Mouse (Mus musculus) gastrocnemius, adult 2 months (tissue): ENCODE measurements around the gene Gm9903. TPM values are rescaled to one million over a fixed set of nuclear protein-coding genes. Genes with fewer than 3 reads are reported as not detected.

Experiments
- DNase-seq: peaks from one replicate; pipeline ENCODE4 v3.0.0; 2022
- H3K27ac ChIP-seq: fragments of 200-600 bp; 2 replicates; pipeline ENCODE4 v1.8.1; 2022; ENCODE audit warnings: mild to moderate bottlenecking
- H3K4me3 ChIP-seq: fragments of 200-600 bp; 2 replicates; pipeline ENCODE4 v1.8.1; 2022; ENCODE audit warnings: mild to moderate bottlenecking, moderate library complexity
- CTCF ChIP-seq: fragments of 200-600 bp; IDR thresholded peaks from 2 replicates; pipeline ENCODE4 v1.8.1; 2022; ENCODE audit warnings: antibody characterized with exemption, mild to moderate bottlenecking, moderate library complexity
- intact Hi-C: fragments of 180-260 bp; cut with DNase I; formaldehyde crosslinking; loops from one replicate; pipeline ENCODE4 v1.15.1; 2025
- total RNA-seq, 2 experiments: library from RNA; stranded (reverse); gene quantifications; 2 replicates each; pipeline ENCODE4 v1.2.3; 2021

Gene Gm9903
- total RNA-seq, 2 experiments from 2014 or later: 0.64 TPM; not detected in 1

GRCm38 (mm10) chr5:33651921-33652782 is 22.4 kb downstream of the Gm9903 start, which contains the start of gene Slbp:
Gene Slbp (minus strand): TSS chr5:33652574.
- Histone ChIP-seq H3K4me3 (peak within 1 kb of the TSS; percentile 94), H3K27ac (peak within 1 kb of the TSS; percentile 97)
- DNase-seq: peak; percentile 98
- intact Hi-C loops: no loop called here
- no peak for TF ChIP-seq CTCF

- peak overlapping the region; percentile 97 for H3K27ac ChIP-seq
- no peak for DNase-seq
- H3K4me3 ChIP-seq: peak overlapping the region; percentile 94
- no peak for TF ChIP-seq CTCF
- intact Hi-C loops: no loop called here
Observed at GRCm38 (mm10) chr5:33652783-33653173, 23.1 kb downstream of the Gm9903 start.

- DNase-seq: peak; percentile 30
- intact Hi-C loops: no loop called here
- no peak for TF ChIP-seq CTCF
- Histone ChIP-seq H3K27ac (no peak overlapping the region), H3K4me3 (no peak overlapping the region)
Observed at GRCm38 (mm10) chr5:33654424-33654823, 24.7 kb downstream of the Gm9903 start.

GRCm38 (mm10) chr5:33655251-33655840 is 25.6 kb downstream of the Gm9903 start:
- peak overlapping the region; percentile 84 for H3K4me3 ChIP-seq
- DNase-seq: peak; percentile 26
- TF ChIP-seq CTCF: no peak
- intact Hi-C loops: no loop called here
- peak overlapping the region; percentile 98 for H3K27ac ChIP-seq

GRCm38 (mm10) chr5:33656739-33657138 is 27.0 kb downstream of the Gm9903 start:
- Histone ChIP-seq H3K4me3 (peak overlapping the region; percentile 84), H3K27ac (peak overlapping the region; percentile 98)
- no peak for TF ChIP-seq CTCF
- no peak for DNase-seq
- intact Hi-C loops: no loop called here

- DNase-seq: no peak
- H3K27ac ChIP-seq: peak overlapping the region; percentile 98
- H3K4me3 ChIP-seq: peak overlapping the region; percentile 84
- no peak for TF ChIP-seq CTCF
- intact Hi-C loops: no loop called here
Observed at GRCm38 (mm10) chr5:33657251-33657786, 27.6 kb downstream of the Gm9903 start.

- DNase-seq: peak; percentile 98
- Histone ChIP-seq H3K27ac (peak within 1 kb of the TSS; percentile 98), H3K4me3 (peak within 1 kb of the TSS; percentile 84)
- intact Hi-C loops: no loop called here
- TF ChIP-seq CTCF: no peak
Observed at GRCm38 (mm10) chr5:33657787-33658663, 28.3 kb downstream of the Gm9903 start, which contains the start of the genes Tacc3 and Tmem129. Gene Tacc3 (plus strand): TSS chr5:33658128. Gene Tmem129 (minus strand): TSS chr5:33658416.

GRCm38 (mm10) chr5:33658664-33659050 is 28.9 kb downstream of the Gm9903 start:
- no peak for TF ChIP-seq CTCF
- peak overlapping the region; percentile 98 for H3K27ac ChIP-seq
- DNase-seq: no peak
- H3K4me3 ChIP-seq: peak overlapping the region; percentile 84
- intact Hi-C loops: no loop called here

GRCm38 (mm10) chr5:33668223-33668622 is 38.5 kb downstream of the Gm9903 start:
- DNase-seq: no peak
- intact Hi-C loops: loop anchor here (5.0 kb wide), 1 partner anchor 276 kb away; no protein-coding TSS in a partner anchor
- Histone ChIP-seq H3K4me3 (no peak overlapping the region), H3K27ac (no peak overlapping the region)
- TF ChIP-seq CTCF: peak; percentile 54

- DNase-seq: no peak
- TF ChIP-seq CTCF: no peak
- no peak overlapping the region for H3K4me3 ChIP-seq
- intact Hi-C loops: no loop called here
- no peak overlapping the region for H3K27ac ChIP-seq
Observed at GRCm38 (mm10) chr5:33671659-33672058, 41.9 kb downstream of the Gm9903 start.

- Histone ChIP-seq H3K27ac (no peak overlapping the region), H3K4me3 (no peak overlapping the region)
- intact Hi-C loops: no loop called here
- DNase-seq: no peak
- no peak for TF ChIP-seq CTCF
Observed at GRCm38 (mm10) chr5:33674439-33674838, 44.7 kb downstream of the Gm9903 start.

- intact Hi-C loops: loop anchor here (1.0 to 2.0 kb wide), 2 partner anchors 62 to 279 kb away; no protein-coding TSS in a partner anchor
- Histone ChIP-seq H3K4me3 (no peak overlapping the region), H3K27ac (no peak overlapping the region)
- TF ChIP-seq CTCF: peak; percentile 69
- peak; percentile 62 for DNase-seq
Observed at GRCm38 (mm10) chr5:33675964-33676363, 46.2 kb downstream of the Gm9903 start.
